Mouse (Mus musculus) olfactory bulb, adult 2 months (tissue): Measurements from ENCODE around the gene Mfn1.

Source experiments
- CTCF ChIP-seq: fragments of 200-500 bp; IDR thresholded peaks from 2 replicates; pipeline ENCODE4 v1.5.1; 2012; ENCODE audit warnings: low read depth, mild to moderate bottlenecking, low read length, moderate library complexity; ENCODE audit not compliant: insufficient read depth
- POLR2A ChIP-seq: fragments of 200-500 bp; IDR thresholded peaks from 2 replicates; pipeline ENCODE4 v1.6.1; 2012; ENCODE audit warnings: mild to moderate bottlenecking, low read depth, low read length, moderate library complexity; ENCODE audit not compliant: insufficient read depth

- no peak for TF ChIP-seq CTCF
- no peak for TF ChIP-seq POLR2A
Observed at GRCm38 (mm10) chr3:32563401-32563800, 34.1 kb downstream of the Mfn1 start.
